ENCODE assay signal across 8 mouse cellular contexts in genomic region chr17:34121879-34122187, GRCm38 (mm10). TPM values are rescaled to one million over a fixed set of nuclear protein-coding genes. Genes with fewer than 3 reads are reported as not detected.
DNase-seq lines count a peak whose midpoint lies in the region; ATAC-seq and TF ChIP-seq lines count a peak whose summit lies in the region.

No protein-coding gene starts in this region.

- H3K9ac ChIP-seq in hindbrain, postnatal 0 days (replicated peaks; ENCODE audit: low read length), result peak overlapping the region; percentile 95
- peak overlapping the region; percentile 93 for H3K9ac ChIP-seq in midbrain, postnatal 0 days (replicated peaks; ENCODE audit: low read length, poor library complexity, severe bottlenecking)

- H3K4me1 ChIP-seq in embryonic fibroblast, embryonic 13.5 days (ENCODE audit: control insufficient read depth, insufficient read depth, low read length), result 0 out of 2 replicates have a peak, but pooled peaks cover 4% of the 10 kb centered on the region
- H3K4me1 ChIP-seq in hindbrain, postnatal 0 days (ENCODE audit: insufficient read depth, low read length), result 0 out of 2 replicates have a peak, but pooled peaks cover 3% of the 10 kb centered on the region
- peaks cover 7% of the 10 kb centered on the region for H3K4me1 ChIP-seq in midbrain, postnatal 0 days (ENCODE audit: insufficient read depth, low read length)

- H3K9me3 ChIP-seq in hindbrain, postnatal 0 days (ENCODE audit: low read length), result no peaks in the 10 kb centered on the region
- no peaks in the 10 kb centered on the region for H3K9me3 ChIP-seq in midbrain, postnatal 0 days (ENCODE audit: low read length)

- no peak for ATAC-seq in hindbrain, postnatal 0 days
- peak; percentile 22; the same call in 1 of the 2 replicates for ATAC-seq in midbrain, postnatal 0 days (ENCODE audit: low FRiP score)

- TF ChIP-seq CTCF in embryonic fibroblast, embryonic 13.5 days (IDR thresholded peaks at IDR 0.05; ENCODE audit: borderline replicate concordance, insufficient read depth, low read length), result no peak
- no peak for TF ChIP-seq CTCF in hindbrain, postnatal 0 days (IDR thresholded peaks at IDR 0.05; ENCODE audit: low read depth)
- no peak for TF ChIP-seq CTCF in midbrain, postnatal 0 days (IDR thresholded peaks at IDR 0.05)

- peak overlapping the region; percentile 68 for H3K4me3 ChIP-seq in embryonic fibroblast, embryonic 13.5 days (ENCODE audit: insufficient read depth, low read length)
- peak overlapping the region; percentile 91 for H3K4me3 ChIP-seq in hindbrain, postnatal 0 days (ENCODE audit: low read length)
- peak overlapping the region; percentile 77 for H3K4me3 ChIP-seq in midbrain, postnatal 0 days (ENCODE audit: low read depth, low read length)

- peak; percentile 28; the same call in 1 of the 2 replicates for TF ChIP-seq POLR2A in embryonic fibroblast, embryonic 13.5 days (IDR thresholded peaks at IDR 0.05; ENCODE audit: low read depth, low read length)

- no peaks in the 10 kb centered on the region for H3K27me3 ChIP-seq in hindbrain, postnatal 0 days (ENCODE audit: insufficient read depth, low read length)
- H3K27me3 ChIP-seq in midbrain, postnatal 0 days (ENCODE audit: insufficient read depth, low read length), result no peaks in the 10 kb centered on the region

- H3K27ac ChIP-seq in embryonic fibroblast, embryonic 13.5 days (ENCODE audit: insufficient read depth, low read length), result peak overlapping the region; percentile 100
- H3K27ac ChIP-seq in hindbrain, postnatal 0 days, result peak overlapping the region; percentile 100
- H3K27ac ChIP-seq in midbrain, postnatal 0 days (ENCODE audit: low read depth, low read length), result peak overlapping the region; percentile 100

- WGBS in hindbrain, postnatal 0 days, result 1% methylated on average over 7 of the region's 10 CpGs
- 3% methylated on average over 8 of the region's 10 CpGs for WGBS in midbrain, postnatal 0 days

- peak; percentile 82 for DNase-seq in layer of hippocampus, adult 9-11 months
- DNase-seq in layer of hippocampus, postnatal 36 days, result no peak
- peak; percentile 62 to 74 for DNase-seq in adrenal gland, postnatal 36 days
- DNase-seq in hindbrain, postnatal 0 days (ENCODE audit: low spot score), result peak; percentile 82
- peak; percentile 73 for DNase-seq in liver
- DNase-seq in midbrain, postnatal 0 days (ENCODE audit: low spot score), result peak; percentile 73
- DNase-seq in urinary bladder, postnatal 4 days (ENCODE audit: low spot score in 2 of 2), result no peak

- H3K4me2 ChIP-seq in hindbrain, postnatal 0 days (ENCODE audit: low read depth, low read length), result peak overlapping the region; percentile 98
- H3K4me2 ChIP-seq in midbrain, postnatal 0 days (ENCODE audit: low read depth, low read length, poor library complexity, severe bottlenecking), result peak overlapping the region; percentile 86

- H3K36me3 ChIP-seq in hindbrain, postnatal 0 days (ENCODE audit: insufficient read depth, low read length), result peaks cover 3% of the 10 kb centered on the region; the same call in 1 of the 2 replicates
- peaks cover under 1% of the 10 kb centered on the region; the same call in 1 of the 2 replicates for H3K36me3 ChIP-seq in midbrain, postnatal 0 days (ENCODE audit: insufficient read depth, low read length)

RNA-seq across cellular contexts. Expression of gene Brd2, which starts 0.6 kb away (rescaled TPM):
- total RNA-seq in layer of hippocampus, postnatal 36 days (2021), result 100 to 1,000 TPM; 182 to 193 TPM
- total RNA-seq in adrenal gland, postnatal 36 days (2021), result 100 to 1,000 TPM; 213 to 224 TPM
- 205 and 233 TPM in 2 replicates for polyA plus RNA-seq in embryonic fibroblast, embryonic 13.5 days (2011; ENCODE audit: insufficient read length, low read depth, missing spikeins)
- 180 and 195 TPM in 2 replicates for total RNA-seq in hindbrain, postnatal 0 days (2014; rRNA removed)
- polyA plus RNA-seq in hindbrain, postnatal 0 days (2015; fragmentation: Nextera tagmentation; extraction: Ambion mirVana), result 101 and 108 TPM in 2 replicates
- total RNA-seq in midbrain, postnatal 0 days (2014; rRNA removed), result 219 and 233 TPM in 2 replicates
- 107 and 124 TPM in 2 replicates for polyA plus RNA-seq in midbrain, postnatal 0 days (2015; fragmentation: Nextera tagmentation; extraction: Ambion mirVana)

RNA-seq across cellular contexts. Expression of gene H2-DMa, which starts 2.5 kb away (rescaled TPM):
- total RNA-seq in layer of hippocampus, postnatal 36 days (2021), result 10 to 100 TPM; 26.7 to 31.7 TPM
- 10 to 100 TPM; 11.4 to 12.7 TPM for total RNA-seq in adrenal gland, postnatal 36 days (2021)
- 8.2 and 10.0 TPM in 2 replicates for polyA plus RNA-seq in embryonic fibroblast, embryonic 13.5 days (2011; ENCODE audit: insufficient read length, low read depth, missing spikeins)
- total RNA-seq in hindbrain, postnatal 0 days (2014; rRNA removed), result 30.9 and 31.3 TPM in 2 replicates
- polyA plus RNA-seq in hindbrain, postnatal 0 days (2015; fragmentation: Nextera tagmentation; extraction: Ambion mirVana), result 23.5 and 24.1 TPM in 2 replicates
- total RNA-seq in midbrain, postnatal 0 days (2014; rRNA removed), result 23.8 and 39.0 TPM in 2 replicates
- polyA plus RNA-seq in midbrain, postnatal 0 days (2015; fragmentation: Nextera tagmentation; extraction: Ambion mirVana), result 24.8 and 26.1 TPM in 2 replicates

RNA-seq across cellular contexts. Expression of gene H2-DMb2, which starts 21.3 kb away (rescaled TPM):
- total RNA-seq in layer of hippocampus, postnatal 36 days (2021), result under 1 TPM; 0.67 to 0.96 TPM
- 1 to 10 TPM in 1 of 2 experiments, under 1 TPM in 1; 0.72 to 2.2 TPM for total RNA-seq in adrenal gland, postnatal 36 days (2021)
- not detected in 2 replicates for polyA plus RNA-seq in embryonic fibroblast, embryonic 13.5 days (2011; ENCODE audit: insufficient read length, low read depth, missing spikeins)
- total RNA-seq in hindbrain, postnatal 0 days (2014; rRNA removed), result 0.16 TPM in 1 of 2 replicates, not detected in the other
- polyA plus RNA-seq in hindbrain, postnatal 0 days (2015; fragmentation: Nextera tagmentation; extraction: Ambion mirVana), result 0.58 and 0.59 TPM in 2 replicates
- total RNA-seq in midbrain, postnatal 0 days (2014; rRNA removed), result 0.16 and 0.47 TPM in 2 replicates
- polyA plus RNA-seq in midbrain, postnatal 0 days (2015; fragmentation: Nextera tagmentation; extraction: Ambion mirVana), result 1.4 and 1.6 TPM in 2 replicates

RNA-seq across cellular contexts. Expression of gene H2-Oa, which starts 29.7 kb away (rescaled TPM):
- under 1 TPM; 0.35 to 0.42 TPM for total RNA-seq in layer of hippocampus, postnatal 36 days (2021)
- not detected for total RNA-seq in adrenal gland, postnatal 36 days (2021)
- polyA plus RNA-seq in embryonic fibroblast, embryonic 13.5 days (2011; ENCODE audit: insufficient read length, low read depth, missing spikeins), result not detected in 2 replicates
- not detected in 2 replicates for total RNA-seq in hindbrain, postnatal 0 days (2014; rRNA removed)
- polyA plus RNA-seq in hindbrain, postnatal 0 days (2015; fragmentation: Nextera tagmentation; extraction: Ambion mirVana), result 0.23 and 0.31 TPM in 2 replicates
- total RNA-seq in midbrain, postnatal 0 days (2014; rRNA removed), result not detected in 2 replicates
- 0.23 TPM in 1 of 2 replicates, not detected in the other for polyA plus RNA-seq in midbrain, postnatal 0 days (2015; fragmentation: Nextera tagmentation; extraction: Ambion mirVana)

RNA-seq across cellular contexts. Expression of gene H2-DMb1, which starts 31.0 kb away (rescaled TPM):
- 1 to 10 TPM in 1 of 2 experiments, under 1 TPM in 1; 0.95 to 1.7 TPM for total RNA-seq in layer of hippocampus, postnatal 36 days (2021)
- 1 to 10 TPM; 3.5 to 6.0 TPM for total RNA-seq in adrenal gland, postnatal 36 days (2021)
- polyA plus RNA-seq in embryonic fibroblast, embryonic 13.5 days (2011; ENCODE audit: insufficient read length, low read depth, missing spikeins), result 2.2 and 2.4 TPM in 2 replicates
- 1.8 and 3.0 TPM in 2 replicates for total RNA-seq in hindbrain, postnatal 0 days (2014; rRNA removed)
- 1.4 and 1.8 TPM in 2 replicates for polyA plus RNA-seq in hindbrain, postnatal 0 days (2015; fragmentation: Nextera tagmentation; extraction: Ambion mirVana)
- total RNA-seq in midbrain, postnatal 0 days (2014; rRNA removed), result 0.47 and 4.7 TPM in 2 replicates
- 1.6 and 2.3 TPM in 2 replicates for polyA plus RNA-seq in midbrain, postnatal 0 days (2015; fragmentation: Nextera tagmentation; extraction: Ambion mirVana)

Comparison
In these comparisons a context has a peak if more than half of its experiments do, and no peak if none do; other contexts are left out.
1. DNase-seq: peak in layer of hippocampus, adult 9-11 months (single experiment), adrenal gland, postnatal 36 days (2 of 2), hindbrain, postnatal 0 days (single experiment), liver (single experiment) and midbrain, postnatal 0 days (single experiment); none in layer of hippocampus, postnatal 36 days (0 of 2) and urinary bladder, postnatal 4 days (0 of 2).
2. Peak in every context shown above with its lines, with median percentiles within 50 percentile points of each other: H3K27ac ChIP-seq and H3K4me3 ChIP-seq.